Mouse (Mus musculus) c-Kit-positive CD71-negative TER-119-negative erythroid progenitor cells, embryonic 14.5 days (primary cell): Measurements from ENCODE around the gene Esrra.
A peak's percentile ranks its signal among the peaks of the same experiment; 100 is the strongest.

Experiments
- DNase-seq: peaks from one replicate; pipeline ENCODE4 v3.0.0-alpha.2; 2013; ENCODE audit warnings: low read depth

Gene Esrra

GRCm38 (mm10) chr19:6921647-6922567 lies at the start of gene Esrra:
Esrra (minus strand) TSS chr19:6921813.
- peak; percentile 100 for DNase-seq

- DNase-seq = no peak
These were observed 49.0 kb upstream of the Esrra start for GRCm38 (mm10) chr19:6970460-6971085.

GRCm38 (mm10) chr19:6969665-6970381 lies 48.2 kb upstream of the Esrra start:
- no peak for DNase-seq

- DNase-seq = no peak
These were observed 47.7 kb upstream of the Esrra start for GRCm38 (mm10) chr19:6969291-6969664.

- no peak for DNase-seq
These were observed 47.1 kb upstream of the Esrra start for GRCm38 (mm10) chr19:6968491-6969271.

GRCm38 (mm10) chr19:6956461-6956860 lies 34.8 kb upstream of the Esrra start:
- DNase-seq = no peak

- DNase-seq = no peak
These were observed 33.8 kb upstream of the Esrra start for GRCm38 (mm10) chr19:6955424-6955823.

- no peak for DNase-seq
These were observed 32.4 kb upstream of the Esrra start for GRCm38 (mm10) chr19:6954046-6954445.

- DNase-seq = no peak
These were observed 31.1 kb upstream of the Esrra start for GRCm38 (mm10) chr19:6952712-6953037.

- DNase-seq = no peak
These were observed 30.5 kb upstream of the Esrra start for GRCm38 (mm10) chr19:6951994-6952711.

GRCm38 (mm10) chr19:6951381-6951968 lies 29.9 kb upstream of the Esrra start:
- DNase-seq = peak; percentile 77

GRCm38 (mm10) chr19:6950613-6951153 lies 29.1 kb upstream of the Esrra start:
- no peak for DNase-seq

- no peak for DNase-seq
These were observed 28.3 kb upstream of the Esrra start for GRCm38 (mm10) chr19:6949951-6950350.

- DNase-seq = no peak
These were observed 27.9 kb upstream of the Esrra start for GRCm38 (mm10) chr19:6949532-6949931.

GRCm38 (mm10) chr19:6948186-6948585 lies 26.6 kb upstream of the Esrra start:
- no peak for DNase-seq

GRCm38 (mm10) chr19:6947742-6948141 lies 26.1 kb upstream of the Esrra start:
- no peak for DNase-seq

GRCm38 (mm10) chr19:6943709-6944108 lies 22.1 kb upstream of the Esrra start:
- DNase-seq = no peak

GRCm38 (mm10) chr19:6942764-6943163 lies 21.2 kb upstream of the Esrra start:
- no peak for DNase-seq

GRCm38 (mm10) chr19:6942249-6942691 lies 20.7 kb upstream of the Esrra start, which contains the start of gene Gpr137:
Gpr137 (minus strand) TSS chr19:6942480.
- peak; percentile 86 for DNase-seq
